ENCODE assay signal across 10 mouse cellular contexts in genomic region chr3:135585482-135585881, GRCm38 (mm10).
DNase-seq lines count a peak whose midpoint lies in the region; ATAC-seq and TF ChIP-seq lines count a peak whose summit lies in the region.
"Had no signal": no experiment of that assay in that cellular context is flagged by ENCODE, and none has a peak within 500 bp of the region (broad histone marks: within the 10 kb centered on the region; RNA-seq: fewer than 3 reads in every experiment).

No protein-coding gene starts in this region.

- no peak for DNase-seq in kidney, postnatal 0 days (ENCODE audit: low spot score)
- no peak for DNase-seq in kidney, postnatal 10 days
- DNase-seq in right cerebral cortex, postnatal 10 days (ENCODE audit: low spot score in 2 of 2), result no peak
- DNase-seq in ovary, postnatal 36 days (ENCODE audit: low spot score), result no peak
- no peak for DNase-seq in kidney, postnatal 4 days
- DNase-seq: kidney, postnatal 36 days; lung, postnatal 14 days had no signal

- peaks cover 33% of the 10 kb centered on the region; the same call in 1 of the 2 replicates for H3K36me3 ChIP-seq in kidney, postnatal 0 days (ENCODE audit: insufficient read depth, low read length)
- peaks cover 56% of the 10 kb centered on the region for H3K36me3 ChIP-seq in embryonic facial prominence, embryonic 12.5 days
- H3K36me3 ChIP-seq in heart, embryonic 13.5 days, result peaks cover 65% of the 10 kb centered on the region

- peak; percentile 88 for ATAC-seq in kidney, postnatal 0 days (replicated peaks; ENCODE audit: low FRiP score, low read depth)
- ATAC-seq in embryonic facial prominence, embryonic 12.5 days (ENCODE audit: insufficient number of reproducible peaks, insufficient read depth, low FRiP score, low TSS enrichment), result 0 out of 2 replicates have a peak, but pooled peaks have one; percentile 70
- peak; percentile 86 for ATAC-seq in heart, embryonic 13.5 days (ENCODE audit: extremely low read depth, insufficient number of reproducible peaks, low FRiP score, low TSS enrichment)
- ATAC-seq in megakaryocyte progenitor cell, adult 5-6 weeks (replicated peaks; ENCODE audit: poor library complexity), result peak; percentile 72

- H3K4me3 ChIP-seq in kidney, postnatal 0 days (replicated peaks; ENCODE audit: low read depth, low read length), result no peak overlapping the region
- H3K4me3 ChIP-seq in embryonic facial prominence, embryonic 12.5 days, result no peak overlapping the region
- peak overlapping the region; percentile 20; the same call in 1 of the 2 replicates for H3K4me3 ChIP-seq in heart, embryonic 13.5 days

- no peaks in the 10 kb centered on the region for H3K27me3 ChIP-seq in kidney, postnatal 0 days (ENCODE audit: insufficient read depth, low read length)
- no peaks in the 10 kb centered on the region for H3K27me3 ChIP-seq in embryonic facial prominence, embryonic 12.5 days
- no peaks in the 10 kb centered on the region for H3K27me3 ChIP-seq in heart, embryonic 13.5 days (replicated peaks)

- no peaks in the 10 kb centered on the region for H3K9me3 ChIP-seq in kidney, postnatal 0 days (replicated peaks; ENCODE audit: low read length)
- no peaks in the 10 kb centered on the region for H3K9me3 ChIP-seq in embryonic facial prominence, embryonic 12.5 days
- no peaks in the 10 kb centered on the region for H3K9me3 ChIP-seq in heart, embryonic 13.5 days

- no peak for TF ChIP-seq CTCF in kidney, postnatal 0 days (IDR thresholded peaks at IDR 0.05; ENCODE audit: low read depth)

- 34% methylated on average over 6 of the region's 6 CpGs for WGBS in kidney, postnatal 0 days
- 60% methylated on average over 6 of the region's 6 CpGs for WGBS in embryonic facial prominence, embryonic 12.5 days
- WGBS in heart, embryonic 13.5 days, result 31% methylated on average over 6 of the region's 6 CpGs

- H3K4me1 ChIP-seq in kidney, postnatal 0 days (replicated peaks; ENCODE audit: insufficient read depth, low read length), result peaks cover 3% of the 10 kb centered on the region; the same call in 1 of the 2 replicates
- H3K4me1 ChIP-seq in embryonic facial prominence, embryonic 12.5 days, result peaks cover 2% of the 10 kb centered on the region; the same call in 1 of the 2 replicates
- peaks cover 36% of the 10 kb centered on the region for H3K4me1 ChIP-seq in heart, embryonic 13.5 days

- H3K27ac ChIP-seq in kidney, postnatal 0 days, result no peak overlapping the region
- H3K27ac ChIP-seq in embryonic facial prominence, embryonic 12.5 days, result no peak overlapping the region
- H3K27ac ChIP-seq in heart, embryonic 13.5 days (replicated peaks), result peak overlapping the region; percentile 92

- H3K4me2 ChIP-seq in kidney, postnatal 0 days (ENCODE audit: low read length), result no peak overlapping the region
- no peak overlapping the region for H3K4me2 ChIP-seq in embryonic facial prominence, embryonic 12.5 days (replicated peaks)
- H3K4me2 ChIP-seq in heart, embryonic 13.5 days, result peak overlapping the region; percentile 51

- H3K9ac ChIP-seq in kidney, postnatal 0 days (ENCODE audit: low read depth, low read length), result no peak overlapping the region
- H3K9ac ChIP-seq in embryonic facial prominence, embryonic 12.5 days, result no peak overlapping the region
- peak overlapping the region; percentile 70 for H3K9ac ChIP-seq in heart, embryonic 13.5 days
